Mouse (Mus musculus): ENCODE results near the gene Hoxd12. TPM values are rescaled to one million over a fixed set of nuclear protein-coding genes. Genes with fewer than 3 reads are reported as not detected.
A peak's percentile ranks its signal among the peaks of the same experiment; 100 is the strongest.

The Hoxd12 gene
- polyA plus RNA-seq, 1 experiment from 2014 or later, result not detected

GRCm38 (mm10) chr2:74678891-74679595, 4.2 kb downstream of the Hoxd12 start, which contains the start of gene Hoxd11:
Gene Hoxd11, plus strand, starts transcription at chr2:74679557.
- H3K4me1 ChIP-seq, result peaks cover 14% of the 10 kb centered on the region; the same call in 1 of the 2 replicates
- no peak within 1 kb of the TSS for H3K9ac ChIP-seq
- peaks cover 100% of the 10 kb centered on the region for H3K27me3 ChIP-seq
- no peak within 1 kb of the TSS for H3K4me2 ChIP-seq (replicated peaks)
- H3K9me3 ChIP-seq (replicated peaks), result no peaks in the 10 kb centered on the region
- no peak for ATAC-seq (ENCODE audit: low FRiP score)
- H3K36me3 ChIP-seq, result no peaks in the 10 kb centered on the region
- no peak within 1 kb of the TSS for H3K4me3 ChIP-seq
- 1% methylated on average over 15 of the region's 15 CpGs for WGBS
- H3K27ac ChIP-seq, result no peak within 1 kb of the TSS

GRCm38 (mm10) chr2:74679596-74679971, 4.8 kb downstream of the Hoxd12 start:
- no peak overlapping the region for H3K9ac ChIP-seq
- no peak for ATAC-seq (ENCODE audit: low FRiP score)
- H3K4me3 ChIP-seq, result no peak overlapping the region
- WGBS, result under 1% methylated on average over 26 of the region's 26 CpGs
- no peaks in the 10 kb centered on the region for H3K36me3 ChIP-seq
- peaks cover 100% of the 10 kb centered on the region for H3K27me3 ChIP-seq
- no peak overlapping the region for H3K4me2 ChIP-seq (replicated peaks)
- no peak overlapping the region for H3K27ac ChIP-seq
- H3K9me3 ChIP-seq (replicated peaks), result no peaks in the 10 kb centered on the region
- peaks cover 14% of the 10 kb centered on the region; the same call in 1 of the 2 replicates for H3K4me1 ChIP-seq

- no peak overlapping the region for H3K27ac ChIP-seq
- ATAC-seq (ENCODE audit: low FRiP score), result no peak
- no peak overlapping the region for H3K9ac ChIP-seq
- H3K9me3 ChIP-seq (replicated peaks), result no peaks in the 10 kb centered on the region
- H3K36me3 ChIP-seq, result no peaks in the 10 kb centered on the region
- peaks cover 14% of the 10 kb centered on the region; the same call in 1 of the 2 replicates for H3K4me1 ChIP-seq
- H3K27me3 ChIP-seq, result peaks cover 100% of the 10 kb centered on the region
- WGBS, result under 1% methylated on average over 23 of the region's 23 CpGs
- H3K4me3 ChIP-seq, result no peak overlapping the region
- no peak overlapping the region for H3K4me2 ChIP-seq (replicated peaks)
These were observed 5.2 kb downstream of the Hoxd12 start for GRCm38 (mm10) chr2:74679980-74680379.

- no peaks in the 10 kb centered on the region for H3K36me3 ChIP-seq
- no peak overlapping the region for H3K27ac ChIP-seq
These were observed 6.0 kb downstream of the Hoxd12 start for GRCm38 (mm10) chr2:74680561-74681398.

GRCm38 (mm10) chr2:74681594-74682531, 7.0 kb downstream of the Hoxd12 start:
- peak overlapping the region; percentile 24; the same call in 1 of the 2 replicates for H3K4me2 ChIP-seq (replicated peaks)
- H3K9ac ChIP-seq, result no peak overlapping the region
- peak; percentile 43 for ATAC-seq (ENCODE audit: low FRiP score)
- peaks cover 14% of the 10 kb centered on the region; the same call in 1 of the 2 replicates for H3K4me1 ChIP-seq
- WGBS, result under 1% methylated on average over 74 of the region's 78 CpGs
- no peaks in the 10 kb centered on the region for H3K36me3 ChIP-seq
- H3K27me3 ChIP-seq, result peaks cover 97% of the 10 kb centered on the region
- no peaks in the 10 kb centered on the region for H3K9me3 ChIP-seq (replicated peaks)
- H3K4me3 ChIP-seq, result peak overlapping the region; percentile 13; the same call in 1 of the 2 replicates
- H3K27ac ChIP-seq, result no peak overlapping the region

More at GRCm38 (mm10) chr2:74680561-74681398, 6.0 kb downstream of the Hoxd12 start:
- Histone ChIP-seq H3K27me3 (peaks cover 99% of the 10 kb centered on the region), H3K9ac (no peak overlapping the region), H3K9me3 (replicated peaks) (no peaks in the 10 kb centered on the region), H3K4me3 (no peak overlapping the region), H3K4me1 (peaks cover 14% of the 10 kb centered on the region; the same call in 1 of the 2 replicates), H3K4me2 (replicated peaks) (no peak overlapping the region)
- ATAC-seq (ENCODE audit: low FRiP score), result no peak
- under 1% methylated on average over 21 of the region's 21 CpGs for WGBS

- no peaks in the 10 kb centered on the region for H3K9me3 ChIP-seq (replicated peaks)
- H3K9ac ChIP-seq, result no peak overlapping the region
- H3K36me3 ChIP-seq, result no peaks in the 10 kb centered on the region
- H3K27ac ChIP-seq, result no peak overlapping the region
- ATAC-seq (ENCODE audit: low FRiP score), result no peak
- H3K4me1 ChIP-seq, result peaks cover 14% of the 10 kb centered on the region; the same call in 1 of the 2 replicates
- H3K27me3 ChIP-seq, result peaks cover 97% of the 10 kb centered on the region
- H3K4me2 ChIP-seq (replicated peaks), result peak overlapping the region; percentile 24; the same call in 1 of the 2 replicates
- H3K4me3 ChIP-seq, result peak overlapping the region; percentile 20
- 0% methylated on average over 37 of the region's 51 CpGs for WGBS
These were observed 8.0 kb downstream of the Hoxd12 start for GRCm38 (mm10) chr2:74682796-74683195.

GRCm38 (mm10) chr2:74683471-74683951, 8.7 kb downstream of the Hoxd12 start:
- Histone ChIP-seq H3K4me3 (no peak overlapping the region), H3K9ac (no peak overlapping the region), H3K27me3 (peaks cover 97% of the 10 kb centered on the region), H3K9me3 (replicated peaks) (no peaks in the 10 kb centered on the region), H3K4me2 (replicated peaks) (no peak overlapping the region), H3K27ac (no peak overlapping the region), H3K36me3 (no peaks in the 10 kb centered on the region), H3K4me1 (peaks cover 14% of the 10 kb centered on the region; the same call in 1 of the 2 replicates)
- 0% methylated on average over 18 of the region's 18 CpGs for WGBS
- no peak for ATAC-seq (ENCODE audit: low FRiP score)

GRCm38 (mm10) chr2:74684106-74684505, 9.3 kb downstream of the Hoxd12 start:
- peaks cover 14% of the 10 kb centered on the region; the same call in 1 of the 2 replicates for H3K4me1 ChIP-seq
- no peaks in the 10 kb centered on the region for H3K36me3 ChIP-seq
- under 1% methylated on average over 12 of the region's 12 CpGs for WGBS
- H3K4me3 ChIP-seq, result no peak overlapping the region
- no peaks in the 10 kb centered on the region for H3K9me3 ChIP-seq (replicated peaks)
- peaks cover 97% of the 10 kb centered on the region for H3K27me3 ChIP-seq
- no peak overlapping the region for H3K9ac ChIP-seq
- no peak overlapping the region for H3K27ac ChIP-seq
- ATAC-seq (ENCODE audit: low FRiP score), result no peak
- H3K4me2 ChIP-seq (replicated peaks), result no peak overlapping the region

GRCm38 (mm10) chr2:74685059-74685603, 10.3 kb downstream of the Hoxd12 start:
- peaks cover 14% of the 10 kb centered on the region; the same call in 1 of the 2 replicates for H3K4me1 ChIP-seq
- 9% methylated on average over 4 of the region's 4 CpGs for WGBS
- H3K9ac ChIP-seq, result no peak overlapping the region
- H3K9me3 ChIP-seq (replicated peaks), result no peaks in the 10 kb centered on the region
- ATAC-seq (ENCODE audit: low FRiP score), result no peak
- H3K4me3 ChIP-seq, result no peak overlapping the region
- H3K27me3 ChIP-seq, result peaks cover 97% of the 10 kb centered on the region
- no peaks in the 10 kb centered on the region for H3K36me3 ChIP-seq
- no peak overlapping the region for H3K4me2 ChIP-seq (replicated peaks)
- no peak overlapping the region for H3K27ac ChIP-seq

GRCm38 (mm10) chr2:74686301-74686987, 11.6 kb downstream of the Hoxd12 start:
- no peak for ATAC-seq (ENCODE audit: low FRiP score)

More at GRCm38 (mm10) chr2:74686301-74686987, 11.6 kb downstream of the Hoxd12 start:
- H3K27ac ChIP-seq, result no peak overlapping the region
- peaks cover 92% of the 10 kb centered on the region for H3K27me3 ChIP-seq
- 6% methylated on average over 17 of the region's 17 CpGs for WGBS
- H3K4me3 ChIP-seq, result no peak overlapping the region
- no peak overlapping the region for H3K4me2 ChIP-seq (replicated peaks)
- H3K9ac ChIP-seq, result no peak overlapping the region
- no peaks in the 10 kb centered on the region for H3K36me3 ChIP-seq
- H3K9me3 ChIP-seq (replicated peaks), result 0 out of 2 replicates have a peak, but pooled peaks cover 2% of the 10 kb centered on the region
- H3K4me1 ChIP-seq, result peaks cover 14% of the 10 kb centered on the region; the same call in 1 of the 2 replicates

All from hindbrain, embryonic 12.5 days (tissue).